17 mouse cellular contexts compared by ENCODE assay signal in the genomic region with DNA sequence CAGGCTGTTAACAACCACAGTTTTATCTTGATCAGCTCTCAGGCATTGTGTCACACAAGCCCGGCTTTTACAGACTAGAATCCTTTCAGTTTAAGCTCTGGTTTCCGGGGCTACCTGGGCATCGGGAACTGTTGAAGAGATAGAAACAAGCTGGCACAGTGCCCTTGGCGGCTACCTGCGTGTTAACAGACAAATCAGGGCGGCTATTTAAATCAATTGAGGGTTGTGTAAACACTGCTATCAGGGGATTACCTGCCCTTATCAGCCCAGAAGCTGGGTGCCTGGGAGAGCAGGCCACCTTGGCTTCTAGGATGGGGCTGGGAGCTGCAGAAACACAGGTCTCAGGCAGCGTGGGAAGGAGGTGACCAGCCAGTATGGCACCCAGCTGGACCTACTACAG.
"Had no signal": no experiment of that assay in that cellular context is flagged by ENCODE, and none has a peak within 500 bp of the region (broad histone marks: within the 10 kb centered on the region; RNA-seq: fewer than 3 reads in every experiment).

No protein-coding gene starts in this region.

- DNase-seq: kidney, adult 18-20 months; kidney, postnatal 10 days; kidney, postnatal 4 days; liver; lung, adult 2 months; lung, postnatal 36 days; retina, postnatal 1 day; right cerebral cortex, postnatal 4 days; spleen, adult 18-20 months; thymus, postnatal 4 days had no signal

- H3K4me3 ChIP-seq: left cerebral cortex, adult 2 months; limb, embryonic 12.5 days; midbrain, embryonic 12.5 days; neural tube, embryonic 13.5 days had no signal

- H3K9ac ChIP-seq: limb, embryonic 12.5 days; liver, embryonic 14.5 days; midbrain, embryonic 12.5 days; neural tube, embryonic 13.5 days had no signal

- H3K9me3 ChIP-seq: limb, embryonic 12.5 days; midbrain, embryonic 12.5 days; neural tube, embryonic 13.5 days had no signal

- H3K27me3 ChIP-seq: limb, embryonic 12.5 days; midbrain, embryonic 12.5 days; neural tube, embryonic 13.5 days had no signal

- ATAC-seq: lung, postnatal 0 days; midbrain, embryonic 16.5 days had no signal

- H3K27ac ChIP-seq: limb, embryonic 12.5 days; liver, embryonic 14.5 days; midbrain, embryonic 12.5 days; neural tube, embryonic 13.5 days had no signal

- H3K4me1 ChIP-seq: limb, embryonic 12.5 days; midbrain, embryonic 12.5 days; neural tube, embryonic 13.5 days had no signal

- H3K4me2 ChIP-seq: limb, embryonic 12.5 days; midbrain, embryonic 12.5 days; neural tube, embryonic 13.5 days had no signal
